Mouse (Mus musculus) cortical plate, adult 2 months (tissue): ENCODE measurements around the gene Tef. TPM values are rescaled to one million over a fixed set of nuclear protein-coding genes. Genes with fewer than 3 reads are reported as not detected.

ENCODE experiments used
- H3K27ac ChIP-seq: fragments of 200-500 bp; 2 replicates; pipeline ENCODE4 v1.5.1; 2012; ENCODE audit warnings: low read length, control low read depth, inconsistent platforms; ENCODE audit not compliant: insufficient read depth
- H3K4me1 ChIP-seq: fragments of 200-500 bp; 2 replicates; pipeline ENCODE4 v1.6.1; 2011; ENCODE audit warnings: low read length; ENCODE audit not compliant: control insufficient read depth, insufficient read depth
- H3K4me3 ChIP-seq: fragments of 200-500 bp; 2 replicates; pipeline ENCODE4 v1.5.1; 2011; ENCODE audit warnings: mild to moderate bottlenecking, low read length, control low read depth; ENCODE audit not compliant: insufficient read depth
- CTCF ChIP-seq: fragments of 200-500 bp; IDR thresholded peaks from 2 replicates; pipeline ENCODE4 v1.5.1; 2011; ENCODE audit warnings: mild to moderate bottlenecking, control low read depth, low read length; ENCODE audit not compliant: insufficient read depth; ENCODE audit errors: extremely low read depth
- POLR2A ChIP-seq: fragments of 200-500 bp; IDR thresholded peaks from 2 replicates; pipeline ENCODE4 v1.6.1; 2011; ENCODE audit warnings: mild to moderate bottlenecking, low read length, control low read depth; ENCODE audit not compliant: insufficient read depth; ENCODE audit errors: extremely low read depth
- polyA plus RNA-seq: library from polyadenylated mRNA; depleted of rRNA; stranded (reverse); fragments of >200 nt; gene quantifications from 2 replicates; pipeline ENCODE4 v1.2.3, GENCODE M21; 2012

Tef gene
- polyA plus RNA-seq, 1 experiment = 318 TPM

GRCm38 (mm10) chr15:81766439-81766838, 35.8 kb upstream of the Tef start:
- Histone ChIP-seq H3K4me3 (no peak overlapping the region), H3K27ac (no peak overlapping the region), H3K4me1 (no peaks in the 10 kb centered on the region)
- no peak for TF ChIP-seq CTCF
- no peak for TF ChIP-seq POLR2A

GRCm38 (mm10) chr15:81769037-81769436, 33.2 kb upstream of the Tef start:
- Histone ChIP-seq H3K27ac (no peak overlapping the region), H3K4me3 (no peak overlapping the region), H3K4me1 (no peaks in the 10 kb centered on the region)
- TF ChIP-seq POLR2A (no peak), CTCF (no peak)

DNA sequence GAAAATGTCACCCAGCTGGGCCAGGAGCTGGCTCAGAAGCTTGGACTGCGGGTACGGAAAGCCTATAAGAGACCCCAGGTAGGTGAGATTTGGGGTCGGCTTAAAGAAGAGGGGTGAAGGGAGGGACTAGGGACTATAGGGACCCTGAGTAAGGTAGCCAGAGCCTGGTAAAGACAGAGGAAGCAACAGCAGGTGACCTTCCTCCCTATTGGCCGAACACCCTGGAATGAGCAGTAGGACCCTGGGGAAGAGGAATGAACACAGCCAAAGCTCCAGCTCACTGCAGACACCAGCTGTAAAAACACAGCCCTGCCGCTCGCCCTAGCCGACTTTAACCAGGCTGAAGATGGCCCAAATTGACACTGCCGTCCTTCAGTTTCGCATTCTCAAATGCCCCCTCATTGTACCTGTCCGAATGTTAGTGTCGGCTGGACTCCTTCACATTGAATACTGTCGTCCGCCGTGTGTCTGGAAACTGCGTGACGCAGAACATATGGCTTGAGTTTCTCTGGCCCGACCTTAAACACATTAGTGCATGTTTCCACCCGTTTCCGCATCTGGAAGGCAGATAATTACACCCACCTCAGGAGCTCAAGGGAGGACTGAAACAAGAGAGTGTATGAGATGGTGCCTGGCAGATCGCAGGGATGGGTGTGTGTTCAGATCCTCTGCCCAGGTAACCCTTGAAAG, 29.6 kb upstream of the Tef start:
- H3K27ac ChIP-seq = no peak overlapping the region
- TF ChIP-seq POLR2A = no peak
- TF ChIP-seq CTCF = no peak
- no peak overlapping the region for H3K4me3 ChIP-seq
- no peaks in the 10 kb centered on the region for H3K4me1 ChIP-seq

GRCm38 (mm10) chr15:81774505-81775171, 27.6 kb upstream of the Tef start:
- Histone ChIP-seq H3K4me3 (no peak overlapping the region), H3K4me1 (no peaks in the 10 kb centered on the region), H3K27ac (no peak overlapping the region)
- TF ChIP-seq POLR2A = no peak
- TF ChIP-seq CTCF = no peak

- TF ChIP-seq CTCF = no peak
- TF ChIP-seq POLR2A = no peak
- Histone ChIP-seq H3K4me1 (no peaks in the 10 kb centered on the region), H3K27ac (no peak overlapping the region), H3K4me3 (no peak overlapping the region)
These were observed 25.4 kb upstream of the Tef start for GRCm38 (mm10) chr15:81776631-81777422.

DNA sequence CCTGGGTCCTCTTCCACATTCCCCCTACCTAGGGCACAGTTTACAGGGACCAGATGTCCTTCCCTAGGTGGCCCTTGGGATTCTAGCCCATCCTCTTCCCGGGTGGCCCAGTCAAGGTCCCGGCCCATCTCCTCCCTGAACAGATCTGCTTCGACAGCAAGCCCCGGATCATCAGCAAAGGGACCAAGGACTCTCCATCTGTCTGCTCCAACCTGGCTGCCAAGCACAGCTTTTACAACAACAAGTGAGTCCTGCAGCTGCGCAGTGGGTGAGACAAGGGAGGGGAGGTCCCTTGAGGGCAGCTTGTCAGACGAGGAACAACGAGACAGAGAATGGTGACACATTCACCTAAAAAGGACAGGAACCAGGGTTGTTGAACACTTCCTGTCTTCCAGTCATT, 20.4 kb upstream of the Tef start:
- H3K4me1 ChIP-seq = no peaks in the 10 kb centered on the region
- no peak for TF ChIP-seq POLR2A
- no peak for TF ChIP-seq CTCF
- H3K4me3 ChIP-seq = no peak overlapping the region
- H3K27ac ChIP-seq = no peak overlapping the region

GRCm38 (mm10) chr15:81784762-81785161, 17.5 kb upstream of the Tef start:
- Histone ChIP-seq H3K27ac (no peak overlapping the region), H3K4me1 (no peaks in the 10 kb centered on the region), H3K4me3 (no peak overlapping the region)
- TF ChIP-seq CTCF (peak; percentile 27; the same call in 1 of the 2 replicates), POLR2A (no peak)

GRCm38 (mm10) chr15:81785701-81786100, 16.5 kb upstream of the Tef start:
- no peak for TF ChIP-seq POLR2A
- TF ChIP-seq CTCF = no peak
- no peak overlapping the region for H3K27ac ChIP-seq
- H3K4me3 ChIP-seq = no peak overlapping the region
- no peaks in the 10 kb centered on the region for H3K4me1 ChIP-seq

GRCm38 (mm10) chr15:81787525-81787924, 14.7 kb upstream of the Tef start:
- H3K27ac ChIP-seq = no peak overlapping the region
- H3K4me3 ChIP-seq = no peak overlapping the region
- TF ChIP-seq CTCF (no peak), POLR2A (no peak)
- no peaks in the 10 kb centered on the region for H3K4me1 ChIP-seq

DNA sequence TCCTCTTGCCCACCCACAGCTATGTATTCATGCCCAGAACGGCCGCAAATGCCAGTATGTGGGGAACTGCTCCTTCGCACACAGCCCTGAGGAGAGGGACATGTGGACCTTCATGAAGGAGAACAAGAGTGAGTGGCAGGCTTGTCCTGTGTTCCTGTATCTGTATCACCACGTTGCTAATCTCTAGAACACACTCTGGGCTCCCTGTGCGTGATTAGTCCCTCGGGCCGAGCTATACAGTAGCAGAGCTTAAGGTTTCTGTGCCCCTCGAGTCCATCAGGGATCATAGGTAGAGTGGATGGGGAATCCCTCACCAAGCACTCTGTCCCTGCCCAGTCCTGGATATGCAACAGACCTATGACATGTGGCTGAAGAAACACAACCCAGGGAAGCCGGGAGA, 9.8 kb upstream of the Tef start:
- TF ChIP-seq POLR2A (no peak), CTCF (no peak)
- Histone ChIP-seq H3K4me3 (no peak overlapping the region), H3K27ac (no peak overlapping the region), H3K4me1 (no peaks in the 10 kb centered on the region)
